Mouse (Mus musculus) frontal cortex, postnatal 14 days (tissue): ENCODE results near the gene Bcas3.

ENCODE experiments used
- DNase-seq, 2 experiments: peaks; one replicate each; pipeline ENCODE4 v3.0.0; 2022; ENCODE audit warnings: low spot score in 2 of 2

The Bcas3 gene

GRCm38 (mm10) chr11:85529531-85530285 lies 176.7 kb downstream of the Bcas3 start:
- no peak for DNase-seq

DNA sequence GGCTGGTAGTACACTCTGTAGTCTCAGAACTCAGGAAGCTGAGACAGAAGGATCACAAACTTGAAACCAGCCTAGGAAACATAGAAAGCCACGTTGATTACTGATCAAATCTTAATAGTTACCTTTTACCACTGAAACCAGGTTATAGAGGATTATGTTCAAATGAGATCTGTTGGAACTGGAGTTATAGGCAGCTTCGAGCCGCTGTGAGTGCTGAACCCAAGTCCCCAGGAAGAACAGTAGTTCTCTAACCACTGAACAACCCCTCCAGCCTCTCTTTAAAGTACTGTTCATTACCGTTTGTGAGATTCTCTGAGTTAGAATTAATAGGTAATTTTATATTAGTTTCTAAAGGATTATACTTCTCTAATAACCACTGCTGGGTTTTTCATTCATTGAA lies 188.0 kb downstream of the Bcas3 start:
- no peak for DNase-seq

DNA sequence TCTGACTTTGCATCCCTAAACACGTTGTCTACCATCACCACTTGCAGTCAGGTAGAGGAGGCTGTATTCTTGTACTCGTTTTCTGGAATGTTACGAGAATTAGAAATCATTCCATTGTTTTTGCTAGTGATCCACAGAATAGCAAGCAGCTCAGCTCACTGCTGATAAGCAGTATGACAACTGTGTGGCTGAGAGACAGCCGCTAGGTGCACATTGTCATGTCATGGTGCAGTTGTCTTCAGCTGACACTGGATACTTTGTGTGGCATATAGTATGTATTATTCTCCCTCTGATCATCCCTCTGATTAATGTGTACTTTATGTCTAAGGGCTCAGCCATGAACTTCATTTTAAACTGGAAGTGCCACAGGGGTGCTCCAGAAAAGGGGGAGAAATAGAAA lies 190.3 kb downstream of the Bcas3 start:
- no peak for DNase-seq

- no peak for DNase-seq
These were observed 192.6 kb downstream of the Bcas3 start for GRCm38 (mm10) chr11:85545602-85546001.

DNA sequence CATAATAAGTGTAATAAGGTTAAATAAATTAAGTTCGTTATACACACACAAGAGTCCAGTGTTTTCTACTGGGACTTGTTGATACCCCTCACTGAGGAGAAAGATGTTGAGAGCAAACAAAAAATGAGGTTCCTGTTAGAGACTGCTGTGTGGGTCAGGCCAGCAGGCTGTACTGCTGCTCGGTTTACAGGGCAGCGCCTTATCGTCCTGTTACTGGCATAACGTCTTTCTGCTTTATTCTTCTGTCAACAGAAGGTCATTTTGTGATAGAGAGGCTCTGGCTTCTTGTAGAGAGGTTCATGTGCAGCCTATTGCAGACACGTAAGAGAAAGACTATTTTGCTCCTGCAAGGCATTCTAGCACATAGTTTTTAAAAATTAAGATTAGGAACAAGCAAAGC lies 195.0 kb downstream of the Bcas3 start:
- no peak for DNase-seq

GRCm38 (mm10) chr11:85549651-85550050 lies 196.7 kb downstream of the Bcas3 start:
- no peak for DNase-seq

GRCm38 (mm10) chr11:85555066-85555465 lies 202.1 kb downstream of the Bcas3 start:
- no peak for DNase-seq

- no peak for DNase-seq
These were observed 202.8 kb downstream of the Bcas3 start for GRCm38 (mm10) chr11:85555721-85556120.

GRCm38 (mm10) chr11:85565068-85565467 lies 212.1 kb downstream of the Bcas3 start:
- no peak for DNase-seq

GRCm38 (mm10) chr11:85571040-85571439 lies 218.1 kb downstream of the Bcas3 start:
- DNase-seq, result no peak

DNA sequence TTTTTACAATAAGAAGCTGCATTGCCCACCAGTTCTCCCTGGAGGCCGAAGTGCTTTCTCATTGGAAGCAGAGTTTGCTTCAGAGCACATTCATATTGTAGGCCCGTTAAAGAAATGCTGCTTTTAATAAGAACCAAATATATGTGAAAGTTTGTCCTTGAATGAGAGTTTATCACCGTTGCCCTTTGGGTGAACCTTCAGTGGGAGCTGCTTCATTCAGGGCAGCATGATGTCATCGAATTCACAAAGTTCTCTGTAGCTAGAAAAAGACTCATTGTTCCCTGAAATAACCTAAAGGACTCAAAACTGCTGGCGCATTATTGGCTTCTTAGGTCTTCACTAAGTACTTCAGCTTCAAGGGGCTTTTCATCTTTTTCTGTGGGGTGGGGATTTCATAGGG lies 219.0 kb downstream of the Bcas3 start:
- no peak for DNase-seq

DNA sequence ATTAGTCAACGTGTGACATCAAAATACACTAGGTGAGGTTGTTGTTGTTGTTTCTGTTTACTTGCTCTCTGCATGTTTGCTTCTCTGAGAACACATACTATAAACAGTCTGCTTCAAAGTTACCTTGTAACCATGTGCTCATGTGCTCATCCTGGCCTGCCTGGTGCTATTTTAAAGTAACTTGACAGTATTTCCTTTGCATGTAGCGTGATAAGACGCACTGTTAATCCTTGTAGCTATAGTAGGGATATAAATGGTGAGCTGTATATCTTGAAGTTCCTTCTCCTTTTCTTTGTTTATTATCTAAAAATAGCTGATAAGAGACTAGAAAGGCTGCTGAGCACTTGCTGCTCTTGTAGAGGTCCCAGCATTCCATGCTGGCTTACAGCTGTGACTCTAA lies 219.6 kb downstream of the Bcas3 start:
- no peak for DNase-seq

DNA sequence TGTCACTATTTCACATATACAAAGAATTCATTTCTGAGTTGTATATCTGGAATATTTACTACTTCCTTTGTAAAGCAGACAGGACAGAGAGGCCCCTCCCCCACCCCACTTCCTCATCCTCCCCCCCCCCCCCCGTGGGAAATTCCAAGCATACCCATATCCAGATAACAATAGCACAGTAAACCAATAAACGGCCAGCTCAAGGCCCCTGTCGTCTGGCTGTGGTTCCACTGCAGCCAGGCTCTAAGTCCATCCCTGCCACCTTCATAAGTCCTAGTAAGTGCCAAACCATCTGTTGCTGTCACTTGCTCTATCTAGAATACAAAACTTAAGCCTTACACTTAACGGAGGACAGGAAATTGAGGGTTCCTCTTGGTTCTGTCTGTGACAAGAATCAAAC lies 221.5 kb downstream of the Bcas3 start:
- no peak for DNase-seq

DNA sequence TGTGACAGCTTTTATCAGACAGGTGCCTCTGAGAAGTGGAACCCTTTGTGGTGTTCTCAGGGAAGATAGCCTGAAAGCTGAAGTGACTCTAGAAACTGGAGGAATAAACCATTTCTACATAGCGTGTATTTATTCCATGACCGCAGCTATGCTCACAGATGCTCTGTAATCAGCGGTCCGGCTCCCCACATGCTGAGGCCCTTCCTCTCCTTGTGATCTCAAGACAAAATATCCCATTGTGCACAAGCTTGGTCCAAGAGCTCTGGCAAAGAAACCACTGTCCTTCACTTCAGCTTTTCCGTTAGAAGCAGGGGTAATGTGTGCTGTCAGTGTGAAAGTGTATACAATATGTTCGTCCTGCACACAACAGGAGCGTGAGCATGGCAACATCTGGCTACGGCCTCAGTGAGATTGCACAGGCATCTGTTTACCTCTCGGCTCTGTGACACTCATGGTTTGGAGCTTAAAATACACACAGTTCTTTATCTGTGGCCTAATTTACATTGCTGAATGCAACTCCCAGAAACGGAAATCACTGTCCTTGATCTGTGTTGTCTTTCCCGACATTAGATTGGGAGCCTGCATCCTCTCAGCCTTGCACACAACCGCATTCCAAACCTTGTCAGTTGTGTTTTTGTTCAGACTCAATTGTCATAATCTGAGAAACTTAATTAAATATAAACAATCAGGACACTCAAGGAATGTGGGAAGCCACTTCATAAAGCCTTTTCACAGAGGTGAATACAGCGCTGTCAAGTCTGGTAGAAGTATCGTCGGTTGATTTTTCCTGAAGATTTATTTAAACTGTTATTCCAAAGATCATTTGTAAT lies 225.1 kb downstream of the Bcas3 start:
- DNase-seq, result no peak

DNA sequence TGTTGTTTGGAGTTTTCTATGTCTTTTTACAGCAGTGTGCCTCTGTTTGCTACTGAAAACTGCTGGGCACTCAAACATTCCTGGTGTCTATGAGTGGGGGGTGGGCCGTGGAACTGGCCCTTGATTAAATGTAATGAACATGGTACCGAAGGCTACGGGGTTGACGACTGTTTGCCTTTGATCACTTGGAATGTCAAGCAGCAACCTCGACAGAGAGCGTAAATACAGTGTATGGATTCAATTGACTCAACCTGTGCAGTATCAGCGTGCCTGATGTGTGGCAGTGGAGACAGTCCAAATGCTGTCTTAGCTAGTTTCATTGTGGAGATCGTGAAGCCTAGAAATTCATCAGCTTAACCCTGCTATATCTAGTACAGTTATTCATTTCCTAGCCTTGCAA lies 231.1 kb downstream of the Bcas3 start:
- DNase-seq, result no peak

- no peak for DNase-seq
These were observed 240.7 kb downstream of the Bcas3 start for GRCm38 (mm10) chr11:85593636-85594035.

- DNase-seq, result no peak
These were observed 246.3 kb downstream of the Bcas3 start for GRCm38 (mm10) chr11:85599251-85599650.

- no peak for DNase-seq
These were observed 250.8 kb downstream of the Bcas3 start for GRCm38 (mm10) chr11:85603546-85604322.

- DNase-seq, result no peak
These were observed 256.5 kb downstream of the Bcas3 start for GRCm38 (mm10) chr11:85609303-85609940.

DNA sequence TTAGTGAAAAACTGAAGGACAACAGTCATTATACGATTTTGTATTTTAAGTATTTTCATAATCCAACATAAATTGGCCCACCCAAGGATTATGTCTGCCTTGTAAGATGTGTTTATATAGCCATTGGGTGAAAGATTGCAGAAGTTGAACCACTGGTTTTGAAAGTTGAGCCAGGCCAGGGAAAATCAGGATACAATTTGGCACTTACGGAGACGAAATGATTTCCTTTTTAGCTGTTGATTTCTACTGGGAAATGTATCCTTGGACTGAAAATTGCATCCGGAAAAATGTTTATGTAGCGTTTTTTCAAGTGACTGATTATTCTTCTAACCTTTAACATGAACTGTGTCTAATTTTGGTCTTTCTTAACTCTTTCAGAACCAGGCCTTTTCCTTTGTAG lies 260.1 kb downstream of the Bcas3 start:
- no peak for DNase-seq

- no peak for DNase-seq
These were observed 260.6 kb downstream of the Bcas3 start for GRCm38 (mm10) chr11:85613586-85613985.

- DNase-seq, result no peak
These were observed 261.5 kb downstream of the Bcas3 start for GRCm38 (mm10) chr11:85614431-85614830.
